Mouse (Mus musculus) ES-CJ7 (cell line): Measurements from ENCODE around the gene Rilp.

Experiments
- DNase-seq: peaks from one replicate; pipeline ENCODE4 v3.0.0; 2011; ENCODE audit warnings: low read depth, low spot score

Rilp gene

GRCm38 (mm10) chr11:75557142-75557541, 47.2 kb downstream of the Rilp start:
- peak; percentile 65 for DNase-seq

GRCm38 (mm10) chr11:75558101-75558500, 48.2 kb downstream of the Rilp start:
- peak; percentile 87 for DNase-seq

- no peak for DNase-seq
Measured at GRCm38 (mm10) chr11:75559870-75560504, 50.1 kb downstream of the Rilp start.

GRCm38 (mm10) chr11:75560530-75561409, 50.9 kb downstream of the Rilp start:
- DNase-seq: no peak

- no peak for DNase-seq
Measured at GRCm38 (mm10) chr11:75561410-75561791, 51.5 kb downstream of the Rilp start.
